Mouse (Mus musculus) spleen, embryonic (tissue): Measurements from ENCODE around the gene Olfr202.
"Not testable (repeated sequence)": the region's sequence is repeated elsewhere in the genome, so short reads cannot be mapped to it uniquely, and the experiment has no call there.

Experiments
- CTCF ChIA-PET: fragments of 350-600 bp; sonication (Branson Sonifier 250); formaldehyde crosslinking; loops from one replicate; lab custom pipeline; 2022; lab: Charles Lee

Olfr202 gene

GRCm38 (mm10) chr16:59286693-59287092 lies at the start of gene Olfr202:
TSS of gene Olfr202 (minus strand) at chr16:59286793.
- CTCF ChIA-PET, result no interaction called here

GRCm38 (mm10) chr16:59331038-59331437 lies 44.4 kb upstream of the Olfr202 start, which contains the start of gene Olfr205:
TSS of gene Olfr205 (minus strand) at chr16:59331138.
- CTCF ChIA-PET, result no interaction called here

- CTCF ChIA-PET, result not testable (repeated sequence)
Measured at GRCm38 (mm10) chr16:59323262-59323661, 36.7 kb upstream of the Olfr202 start.

- CTCF ChIA-PET, result no interaction called here
Measured at GRCm38 (mm10) chr16:59318148-59318547, 31.6 kb upstream of the Olfr202 start, which contains the start of gene Olfr204. TSS of gene Olfr204 (minus strand) at chr16:59318248.

- CTCF ChIA-PET, result no interaction called here
Measured at GRCm38 (mm10) chr16:59298581-59298980, 12.0 kb upstream of the Olfr202 start, which contains the start of gene Olfr203. TSS of gene Olfr203 (plus strand) at chr16:59298881.

GRCm38 (mm10) chr16:59287576-59287975 lies 983 bp upstream of the Olfr202 start:
- CTCF ChIA-PET, result not testable (repeated sequence)

GRCm38 (mm10) chr16:59283476-59283875 lies 3.1 kb downstream of the Olfr202 start:
- CTCF ChIA-PET, result no interaction called here

- CTCF ChIA-PET, result no interaction called here
Measured at GRCm38 (mm10) chr16:59280542-59280941, 6.1 kb downstream of the Olfr202 start.

GRCm38 (mm10) chr16:59272532-59272931 lies 14.1 kb downstream of the Olfr202 start, which contains the start of gene Olfr201:
TSS of gene Olfr201 (minus strand) at chr16:59272632.
- CTCF ChIA-PET, result not testable (repeated sequence)

GRCm38 (mm10) chr16:59269097-59269496 lies 17.5 kb downstream of the Olfr202 start:
- CTCF ChIA-PET, result not testable (repeated sequence)

- CTCF ChIA-PET, result no interaction called here
Measured at GRCm38 (mm10) chr16:59249684-59250083, 36.9 kb downstream of the Olfr202 start.
